13 mouse cellular contexts compared by ENCODE assay signal in genomic region chr9:32710987-32711652, GRCm38 (mm10).
DNase-seq lines count a peak whose midpoint lies in the region; ATAC-seq and TF ChIP-seq lines count a peak whose summit lies in the region.
"Had no signal": no experiment of that assay in that cellular context is flagged by ENCODE, and none has a peak within 500 bp of the region (broad histone marks: within the 10 kb centered on the region; RNA-seq: fewer than 3 reads in every experiment).

No protein-coding gene starts in this region.

- peaks cover 6% of the 10 kb centered on the region for H3K36me3 ChIP-seq in heart, embryonic 13.5 days
- 0 out of 2 replicates have a peak, but pooled peaks cover 9% of the 10 kb centered on the region for H3K36me3 ChIP-seq in heart, postnatal 0 days (replicated peaks; ENCODE audit: control insufficient read depth, insufficient read depth, low read length)
- no peaks in the 10 kb centered on the region for H3K36me3 ChIP-seq in hindbrain, embryonic 16.5 days (ENCODE audit: control insufficient read depth, insufficient read depth, low read length)
- H3K36me3 ChIP-seq: forebrain, embryonic 10.5 days; G1E; liver, embryonic 13.5 days; midbrain, embryonic 10.5 days had no signal

- no peak for DNase-seq in heart, adult 9 months (ENCODE audit: low spot score in 2 of 2)
- peak; percentile 64 for DNase-seq in urinary bladder, postnatal 14 days (ENCODE audit: low spot score)
- no peak for DNase-seq in urinary bladder, postnatal 10 days (ENCODE audit: low spot score)
- DNase-seq in heart, postnatal 0 days (ENCODE audit: low spot score) = no peak
- DNase-seq in left cerebral cortex, postnatal 10 days (ENCODE audit: extremely low spot score in 1 of 2, low spot score in 2 of 2) = no peak
- no peak for DNase-seq in embryo, embryonic 10 days (ENCODE audit: low spot score)
- DNase-seq: cerebellum, postnatal 10 days; liver, embryonic 13.5 days had no signal

- no peaks in the 10 kb centered on the region for H3K9me3 ChIP-seq in heart, embryonic 13.5 days
- H3K9me3 ChIP-seq in heart, postnatal 0 days (replicated peaks; ENCODE audit: control insufficient read depth, low read length) = no peaks in the 10 kb centered on the region
- H3K9me3 ChIP-seq in hindbrain, embryonic 16.5 days (ENCODE audit: control insufficient read depth, low read length) = peaks cover 6% of the 10 kb centered on the region
- H3K9me3 ChIP-seq: forebrain, embryonic 10.5 days; liver, embryonic 13.5 days had no signal

- peaks cover 100% of the 10 kb centered on the region for H3K4me1 ChIP-seq in heart, embryonic 13.5 days
- H3K4me1 ChIP-seq in heart, postnatal 0 days (ENCODE audit: control insufficient read depth, insufficient read depth) = peaks cover 57% of the 10 kb centered on the region
- peaks cover 3% of the 10 kb centered on the region; the same call in 1 of the 2 replicates for H3K4me1 ChIP-seq in hindbrain, embryonic 16.5 days (ENCODE audit: control insufficient read depth, insufficient read depth, low read depth, low read length)

- H3K27ac ChIP-seq in heart, embryonic 13.5 days (replicated peaks) = peak overlapping the region; percentile 5; the same call in 1 of the 2 replicates
- peak overlapping the region; percentile 78 for H3K27ac ChIP-seq in heart, postnatal 0 days (ENCODE audit: low read depth)
- no peak overlapping the region for H3K27ac ChIP-seq in hindbrain, embryonic 16.5 days (ENCODE audit: low read depth, low read length)
- H3K27ac ChIP-seq: forebrain, embryonic 10.5 days; liver, embryonic 13.5 days; midbrain, embryonic 10.5 days had no signal

- peak overlapping the region; percentile 44; the same call in 1 of the 2 replicates for H3K9ac ChIP-seq in heart, embryonic 13.5 days
- H3K9ac ChIP-seq in heart, postnatal 0 days (replicated peaks; ENCODE audit: low read depth, low read length) = no peak overlapping the region
- no peak overlapping the region for H3K9ac ChIP-seq in hindbrain, embryonic 16.5 days (ENCODE audit: low read depth, low read length)
- H3K9ac ChIP-seq: liver, embryonic 13.5 days had no signal

- TF ChIP-seq EP300 in heart, postnatal 0 days (IDR thresholded peaks at IDR 0.05; ENCODE audit: low read depth) = no peak

- intact Hi-C loops in left cerebral cortex, postnatal 10 days (cut with DNase I) = no loop called here

- no peak for TF ChIP-seq CTCF in heart, postnatal 0 days (IDR thresholded peaks at IDR 0.05; ENCODE audit: low read depth)

- WGBS in heart, embryonic 13.5 days = 58% methylated on average over 12 of the region's 12 CpGs
- 50% methylated on average over 12 of the region's 12 CpGs for WGBS in heart, postnatal 0 days
- 82% methylated on average over 12 of the region's 12 CpGs for WGBS in hindbrain, embryonic 16.5 days

- no peak overlapping the region for H3K4me3 ChIP-seq in heart, embryonic 13.5 days
- no peak overlapping the region for H3K4me3 ChIP-seq in heart, postnatal 0 days (ENCODE audit: low read depth, low read length)
- H3K4me3 ChIP-seq in hindbrain, embryonic 16.5 days (ENCODE audit: low read length) = no peak overlapping the region
- H3K4me3 ChIP-seq: forebrain, embryonic 10.5 days; liver, embryonic 13.5 days; midbrain, embryonic 10.5 days had no signal

- ATAC-seq in heart, embryonic 13.5 days (ENCODE audit: extremely low read depth, insufficient number of reproducible peaks, low FRiP score, low TSS enrichment) = no peak
- no peak for ATAC-seq in heart, postnatal 0 days (ENCODE audit: insufficient read depth, low read depth)
- no peak for ATAC-seq in hindbrain, embryonic 16.5 days

- no peak overlapping the region for H3K4me2 ChIP-seq in heart, embryonic 13.5 days
- H3K4me2 ChIP-seq in heart, postnatal 0 days (ENCODE audit: low read depth, low read length) = peak overlapping the region; percentile 36; the same call in 1 of the 2 replicates
- no peak overlapping the region for H3K4me2 ChIP-seq in hindbrain, embryonic 16.5 days (ENCODE audit: low read length)
- H3K4me2 ChIP-seq: liver, embryonic 13.5 days had no signal

- no peaks in the 10 kb centered on the region for H3K27me3 ChIP-seq in heart, embryonic 13.5 days (replicated peaks)
- no peaks in the 10 kb centered on the region for H3K27me3 ChIP-seq in heart, postnatal 0 days (ENCODE audit: control insufficient read depth, insufficient read depth, low read length)
- no peaks in the 10 kb centered on the region for H3K27me3 ChIP-seq in hindbrain, embryonic 16.5 days (replicated peaks; ENCODE audit: control insufficient read depth, insufficient read depth, low read length)
- H3K27me3 ChIP-seq: liver, embryonic 13.5 days had no signal
